Mouse (Mus musculus) left cerebral cortex, postnatal 14 days (tissue): Measurements from ENCODE around the gene Psd. TPM values are rescaled to one million over a fixed set of nuclear protein-coding genes. Genes with fewer than 3 reads are reported as not detected.

Experiments used
- DNase-seq, 2 experiments: peaks; one replicate each; pipeline ENCODE4 v3.0.0; 2021 to 2022; ENCODE audit warnings: low spot score in 2 of 2, mixed read lengths in 1 of 2
- intact Hi-C: fragments of 180-260 bp; cut with DNase I; formaldehyde crosslinking; loops from one replicate; pipeline ENCODE4 v1.15.1; 2025
- microRNA-seq, 2 experiments: library from miRNA; unstranded; fragments of <30 nt; microRNA quantifications; one replicate each; pipeline ENCODE4 v1.2.0; 2022
- total RNA-seq, 2 experiments: library from RNA; stranded (reverse); gene quantifications; 2 replicates each; pipeline ENCODE4 v1.2.3; 2021

The Psd gene
- total RNA-seq, 2 experiments from 2014 or later, result 580 to 627 TPM

- intact Hi-C loops, result no loop called here
- no peak for DNase-seq
Measured at GRCm38 (mm10) chr19:46286926-46287325, 40.0 kb downstream of the Psd start.

- intact Hi-C loops, result no loop called here
- DNase-seq, result no peak
Measured at GRCm38 (mm10) chr19:46286047-46286446, 40.9 kb downstream of the Psd start.

- DNase-seq, result no peak
- intact Hi-C loops, result no loop called here
Measured at GRCm38 (mm10) chr19:46285631-46286030, 41.3 kb downstream of the Psd start.

- no peak for DNase-seq
- intact Hi-C loops, result no loop called here
Measured at GRCm38 (mm10) chr19:46284686-46285085, 42.3 kb downstream of the Psd start.

GRCm38 (mm10) chr19:46282081-46282849, 44.7 kb downstream of the Psd start:
- intact Hi-C loops, result no loop called here
- DNase-seq, result no peak

GRCm38 (mm10) chr19:46275307-46275706, 51.6 kb downstream of the Psd start:
- intact Hi-C loops, result no loop called here
- no peak for DNase-seq

GRCm38 (mm10) chr19:46264762-46265161, 62.2 kb downstream of the Psd start:
- DNase-seq, result no peak
- intact Hi-C loops, result loop anchor here (5.0 kb wide), 1 partner anchor 182 kb away; no protein-coding TSS in a partner anchor

Small RNAs within 50 kb of the gene (microRNA-seq; reads per million reads assigned to microRNA genes)
- gene Mir146b, result 1.8 to 8.8 reads per million in 2 experiments

Other genes with a start within 250 kb of the Psd start
- not detected for gene Elovl3, start 195.3 kb downstream of the Psd start, total RNA-seq
- gene Pitx3, start 178.8 kb downstream of the Psd start, total RNA-seq, result not detected
- gene Gbf1, start 174.6 kb downstream of the Psd start, total RNA-seq, result 100 to 1,000 TPM in 1 of 2 experiments, 10 to 100 TPM in 1; 90.3 to 100 TPM
- gene Nfkb2, start 22.8 kb downstream of the Psd start, total RNA-seq, result 1 to 10 TPM; 1.8 to 2.8 TPM
- gene Fbxl15, start 1.0 kb upstream of the Psd start, total RNA-seq, result 10 to 100 TPM; 26.4 to 50.4 TPM
- gene Cuedc2, start 11.5 kb upstream of the Psd start, total RNA-seq, result 100 to 1,000 TPM; 186 to 274 TPM
- gene Mfsd13a, start 14.0 kb upstream of the Psd start, total RNA-seq, result 10 to 100 TPM; 28.7 to 47.5 TPM
- gene 2310034G01Rik, start 23.1 kb upstream of the Psd start, total RNA-seq, result 1 to 10 TPM in 1 of 2 experiments, under 1 TPM in 1; 0.94 to 1.1 TPM
- gene Actr1a, start 68.6 kb upstream of the Psd start, total RNA-seq, result 100 to 1,000 TPM; 217 to 220 TPM
- gene Sufu, start 69.7 kb upstream of the Psd start, total RNA-seq, result 10 to 100 TPM; 16.8 to 18.6 TPM
- gene Trim8, start 174.5 kb upstream of the Psd start, total RNA-seq, result 100 to 1,000 TPM; 103 to 110 TPM
- 100 to 1,000 TPM; 103 to 116 TPM for gene Arl3, start 246.0 kb upstream of the Psd start, total RNA-seq
- 1 to 10 TPM; 4.1 to 6.0 TPM for gene Sfxn2, start 246.2 kb upstream of the Psd start, total RNA-seq